Mouse (Mus musculus) ES-E14 (cell line): ENCODE data around the gene Tbc1d23.
"Not testable (repeated sequence)": the region's sequence is repeated elsewhere in the genome, so short reads cannot be mapped to it uniquely, and the experiment has no call there.

Source experiments
- CHD2 ChIP-seq: IDR thresholded peaks from 2 replicates; pipeline ENCODE4 v1.6.1; 2014; ENCODE audit warnings: mild to moderate bottlenecking, low read depth, low read length, inconsistent platforms
- MAFK ChIP-seq: IDR thresholded peaks from 2 replicates; pipeline ENCODE4 v1.6.1; 2014; ENCODE audit warnings: mild to moderate bottlenecking, low read depth, low read length, inconsistent platforms; ENCODE audit not compliant: insufficient read depth

- TF ChIP-seq MAFK, CHD2: not testable (repeated sequence)
These were observed 56.8 kb downstream of the Tbc1d23 start for GRCm38 (mm10) chr16:57174480-57174879.
